24 mouse cellular contexts compared by ENCODE assay signal in the genomic region with DNA sequence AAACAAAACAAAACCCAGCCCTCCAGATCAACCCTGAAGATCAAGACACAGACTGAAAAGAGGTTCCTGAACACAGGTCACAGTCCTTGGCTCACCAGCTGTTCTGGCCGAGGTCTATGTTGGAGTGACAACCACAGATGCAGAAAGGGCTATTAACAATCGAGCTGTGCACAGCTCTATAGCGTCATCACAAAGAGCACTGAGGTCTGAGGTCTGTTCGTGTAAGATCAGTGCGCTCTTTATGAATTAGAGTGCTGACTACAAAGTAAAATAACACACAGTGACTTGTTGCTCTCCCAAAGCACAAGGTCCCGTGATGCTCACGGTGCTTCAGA. TPM values are rescaled to one million over a fixed set of nuclear protein-coding genes. Genes with fewer than 3 reads are reported as not detected.
DNase-seq lines count a peak whose midpoint lies in the region; ATAC-seq lines count a peak whose summit lies in the region.
"Had no signal": no experiment of that assay in that cellular context is flagged by ENCODE, and none has a peak within 500 bp of the region (broad histone marks: within the 10 kb centered on the region; RNA-seq: fewer than 3 reads in every experiment).

No protein-coding gene starts in this region.

- no peak overlapping the region for H3K4me2 ChIP-seq in limb, embryonic 12.5 days
- no peak overlapping the region for H3K4me2 ChIP-seq in embryonic facial prominence, embryonic 15.5 days (replicated peaks)
- H3K4me2 ChIP-seq in heart, embryonic 12.5 days, result no peak overlapping the region
- H3K4me2 ChIP-seq: midbrain, embryonic 13.5 days had no signal

- no peak overlapping the region for H3K4me3 ChIP-seq in limb, embryonic 12.5 days (replicated peaks)
- H3K4me3 ChIP-seq in limb, embryonic 10.5 days, result no peak overlapping the region
- no peak overlapping the region for H3K4me3 ChIP-seq in embryonic facial prominence, embryonic 10.5 days
- no peak overlapping the region for H3K4me3 ChIP-seq in embryonic facial prominence, embryonic 15.5 days (replicated peaks)
- no peak overlapping the region for H3K4me3 ChIP-seq in heart, embryonic 12.5 days
- H3K4me3 ChIP-seq: left cerebral cortex, adult 2 months; midbrain, embryonic 13.5 days had no signal

- no peak overlapping the region for H3K9ac ChIP-seq in limb, embryonic 12.5 days (replicated peaks)
- H3K9ac ChIP-seq in embryonic facial prominence, embryonic 15.5 days, result no peak overlapping the region
- no peak overlapping the region for H3K9ac ChIP-seq in heart, embryonic 12.5 days
- H3K9ac ChIP-seq: forebrain, postnatal 0 days; liver, embryonic 14.5 days; midbrain, embryonic 13.5 days had no signal

- no peaks in the 10 kb centered on the region for H3K27me3 ChIP-seq in limb, embryonic 12.5 days
- no peaks in the 10 kb centered on the region for H3K27me3 ChIP-seq in limb, embryonic 10.5 days (ENCODE audit: low read depth, poor library complexity, severe bottlenecking)
- no peaks in the 10 kb centered on the region for H3K27me3 ChIP-seq in embryonic facial prominence, embryonic 10.5 days (replicated peaks; ENCODE audit: low read depth, poor library complexity, severe bottlenecking)
- no peaks in the 10 kb centered on the region for H3K27me3 ChIP-seq in embryonic facial prominence, embryonic 15.5 days
- no peaks in the 10 kb centered on the region for H3K27me3 ChIP-seq in heart, embryonic 12.5 days (replicated peaks)
- H3K27me3 ChIP-seq: CH12.LX; midbrain, embryonic 13.5 days; Patski had no signal

- WGBS in limb, embryonic 12.5 days, result 73% methylated on average over 7 of the region's 7 CpGs
- 83% methylated on average over 7 of the region's 7 CpGs for WGBS in limb, embryonic 10.5 days
- 72% methylated on average over 7 of the region's 7 CpGs for WGBS in embryonic facial prominence, embryonic 10.5 days
- 47% methylated on average over 7 of the region's 7 CpGs for WGBS in embryonic facial prominence, embryonic 15.5 days
- 78% methylated on average over 7 of the region's 7 CpGs for WGBS in heart, embryonic 12.5 days

- peak; percentile 68; the same call in 1 of the 2 replicates for ATAC-seq in limb, embryonic 12.5 days (ENCODE audit: insufficient number of reproducible peaks, insufficient read depth, low FRiP score, low TSS enrichment, low read depth)
- ATAC-seq in embryonic facial prominence, embryonic 15.5 days (ENCODE audit: insufficient number of reproducible peaks, low FRiP score, low TSS enrichment, low read depth), result peak; percentile 69; the same call in 1 of the 2 replicates
- ATAC-seq in heart, embryonic 12.5 days (ENCODE audit: insufficient number of reproducible peaks, low FRiP score), result no peak
- ATAC-seq: forebrain, postnatal 0 days; hindbrain, embryonic 16.5 days; midbrain, embryonic 13.5 days; Patski had no signal

- H3K9me3 ChIP-seq in limb, embryonic 12.5 days, result no peaks in the 10 kb centered on the region
- H3K9me3 ChIP-seq in limb, embryonic 10.5 days (replicated peaks), result no peaks in the 10 kb centered on the region
- H3K9me3 ChIP-seq in embryonic facial prominence, embryonic 10.5 days, result no peaks in the 10 kb centered on the region
- H3K9me3 ChIP-seq in embryonic facial prominence, embryonic 15.5 days (replicated peaks), result no peaks in the 10 kb centered on the region
- no peaks in the 10 kb centered on the region for H3K9me3 ChIP-seq in heart, embryonic 12.5 days (replicated peaks)
- H3K9me3 ChIP-seq: midbrain, embryonic 13.5 days had no signal

- H3K27ac ChIP-seq in limb, embryonic 12.5 days, result 0 out of 2 replicates have a peak overlapping the region, but pooled peaks have one; percentile 45
- H3K27ac ChIP-seq in limb, embryonic 10.5 days, result no peak overlapping the region
- H3K27ac ChIP-seq in embryonic facial prominence, embryonic 10.5 days (replicated peaks), result 0 out of 2 replicates have a peak overlapping the region, but pooled peaks have one; percentile 15
- peak overlapping the region; percentile 86 for H3K27ac ChIP-seq in embryonic facial prominence, embryonic 15.5 days (replicated peaks)
- H3K27ac ChIP-seq in heart, embryonic 12.5 days (ENCODE audit: poor library complexity, severe bottlenecking), result no peak overlapping the region
- H3K27ac ChIP-seq: kidney, postnatal 0 days; left cerebral cortex, adult 2 months; liver, embryonic 14.5 days; midbrain, embryonic 13.5 days had no signal

- no peaks in the 10 kb centered on the region for H3K36me3 ChIP-seq in limb, embryonic 12.5 days
- no peaks in the 10 kb centered on the region for H3K36me3 ChIP-seq in limb, embryonic 10.5 days
- H3K36me3 ChIP-seq in embryonic facial prominence, embryonic 10.5 days (replicated peaks), result no peaks in the 10 kb centered on the region
- H3K36me3 ChIP-seq in embryonic facial prominence, embryonic 15.5 days, result no peaks in the 10 kb centered on the region
- H3K36me3 ChIP-seq in heart, embryonic 12.5 days, result no peaks in the 10 kb centered on the region
- H3K36me3 ChIP-seq: G1E; midbrain, embryonic 13.5 days had no signal

- no peaks in the 10 kb centered on the region for H3K4me1 ChIP-seq in limb, embryonic 12.5 days (replicated peaks)
- H3K4me1 ChIP-seq in limb, embryonic 10.5 days, result peaks cover 9% of the 10 kb centered on the region
- H3K4me1 ChIP-seq in embryonic facial prominence, embryonic 10.5 days, result peaks cover 13% of the 10 kb centered on the region; the same call in 1 of the 2 replicates
- H3K4me1 ChIP-seq in embryonic facial prominence, embryonic 15.5 days, result peaks cover 7% of the 10 kb centered on the region
- H3K4me1 ChIP-seq in heart, embryonic 12.5 days (replicated peaks), result no peaks in the 10 kb centered on the region
- H3K4me1 ChIP-seq: midbrain, embryonic 13.5 days had no signal

- DNase-seq in limb, embryonic 10.5 days (ENCODE audit: low spot score), result no peak
- DNase-seq in embryonic facial prominence, embryonic 10.5 days (ENCODE audit: low spot score), result no peak
- DNase-seq in mesoderm, embryonic 11.5 days (ENCODE audit: low read depth, low spot score), result peak; percentile 37
- no peak for DNase-seq in kidney, adult 18-20 months
- DNase-seq in kidney, adult 8-10 months, result no peak
- DNase-seq: adrenal gland, adult 2 months; cerebellum, adult 11 months; forebrain, postnatal 0 days; gastrocnemius, postnatal 36 days; kidney, adult 11 months; layer of hippocampus, adult 9-11 months; right cerebral cortex, postnatal 14 days; thymus, postnatal 25 days had no signal

RNA-seq across cellular contexts. Expression of a gene that starts 42.4 kb away (rescaled TPM):
- polyA plus RNA-seq in limb, embryonic 12.5 days (2016; fragmentation: Nextera tagmentation; extraction: Ambion mirVana), result 67.0 and 70.5 TPM in 2 replicates
- polyA plus RNA-seq in limb, embryonic 10.5 days (2016; fragmentation: Nextera tagmentation; extraction: Ambion mirVana), result 52.8 and 58.2 TPM in 2 replicates
- polyA plus RNA-seq in embryonic facial prominence, embryonic 10.5 days (2016; fragmentation: Nextera tagmentation; extraction: Ambion mirVana), result 55.7 and 57.5 TPM in 2 replicates
- polyA plus RNA-seq in embryonic facial prominence, embryonic 15.5 days (2015; fragmentation: Nextera tagmentation; extraction: Ambion mirVana), result 47.3 and 48.6 TPM in 2 replicates
- 25.2 and 25.4 TPM in 2 replicates for polyA plus RNA-seq in heart, embryonic 12.5 days (2016; fragmentation: Nextera tagmentation; extraction: Ambion mirVana)
- polyA plus RNA-seq: G1E had no signal

Comparison
In these comparisons a context has a peak if more than half of its experiments do, and no peak if none do; other contexts are left out.
1. H3K27ac ChIP-seq: peak in limb, embryonic 12.5 days (single experiment), embryonic facial prominence, embryonic 10.5 days (single experiment) and embryonic facial prominence, embryonic 15.5 days (single experiment); none in limb, embryonic 10.5 days (single experiment) and heart, embryonic 12.5 days (single experiment).